Mouse (Mus musculus): ENCODE measurements around the gene Gadd45gip1.
A peak's percentile ranks its signal among the peaks of the same experiment; 100 is the strongest.

Gene Gadd45gip1

GRCm38 (mm10) chr8:84832759-84833742 is 1.7 kb downstream of the Gadd45gip1 start:
- no peak for DNase-seq

- no peak for DNase-seq
Observed at GRCm38 (mm10) chr8:84834002-84834865, 2.9 kb downstream of the Gadd45gip1 start.

GRCm38 (mm10) chr8:84834866-84835855 is 3.8 kb downstream of the Gadd45gip1 start:
- no peak for DNase-seq

- no peak for DNase-seq
Observed at GRCm38 (mm10) chr8:84837149-84837911, 6.0 kb downstream of the Gadd45gip1 start.

- no peak for DNase-seq
Observed at GRCm38 (mm10) chr8:84837912-84838470, 6.7 kb downstream of the Gadd45gip1 start.

GRCm38 (mm10) chr8:84838513-84838912 is 7.2 kb downstream of the Gadd45gip1 start:
- no peak for DNase-seq

GRCm38 (mm10) chr8:84839411-84839810 is 8.1 kb downstream of the Gadd45gip1 start:
- no peak for DNase-seq

- no peak for DNase-seq
Observed at GRCm38 (mm10) chr8:84839875-84840247, 8.5 kb downstream of the Gadd45gip1 start.

- peak; percentile 92 for DNase-seq
Observed at GRCm38 (mm10) chr8:84840248-84840999, 9.1 kb downstream of the Gadd45gip1 start, which contains the start of gene Rad23a. Gene Rad23a, minus strand, starts transcription at chr8:84840665.

GRCm38 (mm10) chr8:84841514-84841913 is 10.2 kb downstream of the Gadd45gip1 start:
- no peak for DNase-seq

- DNase-seq: no peak
Observed at GRCm38 (mm10) chr8:84844397-84845070, 13.2 kb downstream of the Gadd45gip1 start.

GRCm38 (mm10) chr8:84845355-84846093 is 14.2 kb downstream of the Gadd45gip1 start:
- DNase-seq: peak; percentile 45

GRCm38 (mm10) chr8:84846094-84846721 is 14.9 kb downstream of the Gadd45gip1 start:
- no peak for DNase-seq

GRCm38 (mm10) chr8:84846722-84847572 is 15.6 kb downstream of the Gadd45gip1 start, which contains the start of gene Calr:
Gene Calr, minus strand, starts transcription at chr8:84846934.
- peak; percentile 99 for DNase-seq

GRCm38 (mm10) chr8:84847684-84848435 is 16.5 kb downstream of the Gadd45gip1 start:
- DNase-seq: no peak

GRCm38 (mm10) chr8:84856434-84856833 is 25.1 kb downstream of the Gadd45gip1 start:
- DNase-seq: no peak
